Mouse (Mus musculus) layer of hippocampus, adult 8-10 months (tissue): ENCODE results near the gene Syt5. TPM values are rescaled to one million over a fixed set of nuclear protein-coding genes. Genes with fewer than 3 reads are reported as not detected.

Source experiments
- DNase-seq, 2 experiments: peaks; one replicate each; pipeline ENCODE4 v3.0.0; 2022; ENCODE audit warnings: low spot score in 2 of 2
- microRNA-seq, 2 experiments: library from miRNA; unstranded; fragments of <30 nt; microRNA quantifications; one replicate each; pipeline ENCODE4 v1.2.0; 2022
- total RNA-seq, 4 experiments: library from RNA; stranded (reverse); gene quantifications; 2 replicates each; pipeline ENCODE4 v1.2.4; 2022

Gene Syt5
- total RNA-seq, 4 experiments from 2014 or later, result 180 to 219 (median 211) TPM

DNA sequence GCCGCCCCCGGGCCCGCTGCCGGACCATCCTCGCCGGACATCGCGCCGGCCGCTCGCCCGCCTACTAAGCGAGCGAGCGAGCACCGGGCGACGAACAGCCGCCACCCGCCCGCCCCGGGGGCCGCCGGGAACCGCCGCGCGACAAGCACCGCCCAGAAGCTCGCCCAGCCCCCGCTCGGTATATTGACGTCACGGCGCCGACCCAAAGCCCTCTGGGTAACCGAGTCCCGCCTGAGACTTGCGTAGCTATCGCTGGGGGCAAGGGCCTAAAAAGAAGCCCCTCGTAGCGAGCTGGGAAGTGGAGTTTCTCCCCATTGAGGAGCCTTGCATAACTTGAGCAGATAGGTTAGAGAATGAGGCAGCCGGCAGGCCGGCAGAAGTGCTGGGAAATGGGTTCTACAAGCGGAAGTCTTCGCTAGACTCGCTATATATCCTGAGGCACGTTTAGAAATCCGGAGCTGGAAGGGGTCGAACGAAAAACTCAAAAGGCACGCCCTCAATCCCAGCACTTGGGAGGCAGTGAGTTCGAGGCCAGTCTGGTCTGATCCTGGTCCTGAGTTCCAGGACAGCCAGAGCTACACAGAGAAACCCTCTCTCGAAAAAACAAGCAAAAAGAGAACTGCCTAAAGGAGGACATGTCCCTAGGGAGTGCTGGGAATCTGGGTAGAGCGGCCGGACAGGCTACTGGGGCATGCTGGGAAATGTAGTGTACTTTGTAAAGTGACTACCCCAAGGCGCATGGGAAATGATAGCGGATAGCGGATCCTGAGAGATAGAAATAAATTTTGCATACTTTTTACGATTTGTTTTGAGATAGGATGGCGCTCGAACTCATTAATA, 45.6 kb downstream of the Syt5 start, which contains the start of gene Ppp1r12c:
Gene Ppp1r12c, minus strand, starts transcription at position 123 of the 840 bp plus-strand sequence.
- peak; percentile 93 to 95 for DNase-seq

DNA sequence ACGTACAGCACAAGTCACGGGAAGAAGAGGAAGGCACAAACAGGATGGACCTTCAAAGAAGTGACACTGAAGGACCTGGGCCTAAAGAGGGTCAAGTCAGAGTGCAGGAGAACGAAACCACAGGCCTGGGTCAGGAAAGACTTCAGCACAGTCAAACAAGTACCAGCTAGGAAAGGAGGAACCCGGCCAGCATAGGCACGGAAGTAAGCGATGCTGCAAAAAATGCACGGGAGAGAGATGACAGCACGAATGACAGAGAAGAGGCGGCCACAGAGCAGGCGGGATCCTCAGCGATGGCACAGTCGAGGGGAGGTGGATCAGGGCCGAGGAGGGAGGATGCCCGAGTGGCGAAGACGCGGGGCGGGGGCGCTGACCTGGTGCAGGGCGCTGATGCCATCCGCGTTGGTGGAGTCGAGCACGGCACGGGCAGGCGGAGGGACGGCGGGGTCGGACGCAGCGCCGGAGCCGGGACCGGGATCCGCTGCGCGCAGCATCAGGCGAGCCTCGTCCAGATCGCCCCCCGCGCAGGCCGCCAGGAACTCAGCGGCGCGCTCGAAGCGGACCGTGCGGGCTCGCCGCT, 46.4 kb downstream of the Syt5 start:
- peak; percentile 47 to 49 for DNase-seq

DNA sequence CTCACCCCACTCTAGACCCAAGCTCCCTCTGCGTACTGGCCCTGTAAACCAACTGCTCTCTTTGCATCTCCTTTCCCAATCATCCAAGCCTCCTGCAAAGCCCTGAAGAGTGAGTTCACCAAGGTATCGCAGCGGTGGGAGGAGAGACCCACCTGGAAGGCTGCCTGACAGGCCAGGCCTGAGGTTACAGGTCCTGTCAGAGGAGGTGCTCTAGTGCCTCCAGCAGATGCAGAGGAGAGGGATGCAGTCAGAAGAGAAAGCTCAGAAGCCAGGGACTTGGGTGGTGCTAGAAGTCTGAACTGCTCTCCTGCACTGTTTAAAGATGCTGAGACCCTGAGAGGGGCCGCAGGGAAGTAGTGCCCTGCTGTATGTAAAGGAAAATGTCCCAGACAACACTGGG, 48.3 kb downstream of the Syt5 start:
- no peak for DNase-seq

DNA sequence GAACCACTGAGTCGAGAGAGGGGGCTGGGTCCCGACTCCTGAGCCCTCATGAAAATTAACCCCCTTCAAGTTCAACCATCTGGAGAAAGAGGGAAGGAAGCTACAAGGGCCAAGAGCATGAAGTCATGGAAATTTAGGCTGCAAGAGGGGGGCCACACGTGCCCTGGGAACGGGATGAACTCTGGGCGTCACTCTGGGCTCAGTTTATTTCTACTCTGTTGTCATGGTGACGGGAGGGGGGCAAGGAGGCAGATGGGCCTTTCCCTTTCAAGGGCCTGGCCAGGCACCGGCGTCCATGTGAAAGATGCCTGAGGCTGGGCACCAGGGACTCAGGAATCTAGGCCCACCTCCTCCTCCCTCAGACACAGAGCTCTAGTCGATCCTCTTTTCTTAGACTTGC, 49.1 kb downstream of the Syt5 start:
- DNase-seq, result no peak

DNA sequence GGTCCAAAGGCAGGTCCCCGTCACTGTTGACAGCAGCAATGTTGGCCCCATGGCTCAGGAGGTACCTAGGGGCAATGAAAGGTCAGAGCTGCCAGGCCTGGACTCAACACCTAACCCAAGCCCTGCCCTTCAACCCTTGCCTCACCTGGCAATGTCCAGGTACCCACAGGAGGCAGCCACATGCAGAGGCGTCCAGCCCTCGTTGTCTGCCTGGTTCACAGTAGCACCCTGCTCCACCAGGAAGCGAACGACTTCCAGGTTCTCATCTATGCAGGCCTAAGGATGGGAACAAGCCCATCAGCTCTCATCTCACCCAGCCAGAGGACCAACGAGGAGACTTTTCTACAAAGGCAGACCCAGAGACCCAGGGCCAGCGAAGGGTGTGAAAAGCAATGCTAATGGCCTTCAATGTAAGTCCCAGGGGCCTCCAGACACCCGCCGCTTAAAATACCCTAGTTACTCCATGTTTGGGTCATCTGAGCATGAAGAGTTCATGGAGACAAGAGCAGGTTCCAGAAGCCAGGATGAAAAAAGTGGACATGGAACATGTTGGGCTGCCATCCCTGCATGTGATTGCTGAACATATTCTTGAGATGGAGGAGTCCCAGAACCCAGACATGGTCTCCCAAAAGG, 50.0 kb downstream of the Syt5 start:
- DNase-seq, result no peak

DNA sequence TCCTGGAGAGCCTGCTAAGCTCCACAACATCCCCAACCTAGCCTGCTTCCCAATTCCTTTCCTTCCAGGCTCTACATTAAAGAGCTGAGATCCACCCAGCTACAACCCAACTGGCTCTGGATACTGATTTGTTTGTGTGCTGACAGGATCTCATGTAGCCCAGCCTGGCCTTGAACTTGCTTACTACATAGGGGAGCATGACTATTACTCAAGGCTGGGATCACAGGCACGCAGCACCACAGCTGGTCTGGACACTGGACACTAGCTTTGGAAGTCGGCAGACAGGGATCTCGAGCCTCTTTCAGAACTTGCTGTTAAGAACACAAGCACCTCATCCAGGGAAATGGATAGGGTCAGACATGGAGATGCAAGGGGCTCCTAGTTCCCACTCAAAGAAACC, 50.9 kb downstream of the Syt5 start:
- no peak for DNase-seq

DNA sequence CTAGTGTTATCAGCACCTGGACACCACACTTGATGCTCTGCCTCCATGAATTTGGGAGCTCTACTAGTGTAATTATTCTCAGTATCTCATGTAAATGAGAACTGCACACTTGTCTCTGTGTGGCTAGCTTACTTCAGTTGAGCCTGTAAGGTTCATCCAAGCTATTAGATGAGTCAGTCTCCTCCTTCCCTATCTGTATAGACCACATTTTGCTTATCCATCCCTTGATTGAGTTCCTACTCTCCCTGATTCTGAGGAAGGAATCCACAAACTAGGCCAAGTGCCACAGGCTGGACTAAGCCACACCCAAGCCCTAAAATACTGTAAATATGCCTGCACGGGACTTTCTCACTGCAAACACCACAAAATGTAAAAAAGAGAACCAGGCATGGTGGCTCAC, 53.4 kb downstream of the Syt5 start:
- no peak for DNase-seq

DNA sequence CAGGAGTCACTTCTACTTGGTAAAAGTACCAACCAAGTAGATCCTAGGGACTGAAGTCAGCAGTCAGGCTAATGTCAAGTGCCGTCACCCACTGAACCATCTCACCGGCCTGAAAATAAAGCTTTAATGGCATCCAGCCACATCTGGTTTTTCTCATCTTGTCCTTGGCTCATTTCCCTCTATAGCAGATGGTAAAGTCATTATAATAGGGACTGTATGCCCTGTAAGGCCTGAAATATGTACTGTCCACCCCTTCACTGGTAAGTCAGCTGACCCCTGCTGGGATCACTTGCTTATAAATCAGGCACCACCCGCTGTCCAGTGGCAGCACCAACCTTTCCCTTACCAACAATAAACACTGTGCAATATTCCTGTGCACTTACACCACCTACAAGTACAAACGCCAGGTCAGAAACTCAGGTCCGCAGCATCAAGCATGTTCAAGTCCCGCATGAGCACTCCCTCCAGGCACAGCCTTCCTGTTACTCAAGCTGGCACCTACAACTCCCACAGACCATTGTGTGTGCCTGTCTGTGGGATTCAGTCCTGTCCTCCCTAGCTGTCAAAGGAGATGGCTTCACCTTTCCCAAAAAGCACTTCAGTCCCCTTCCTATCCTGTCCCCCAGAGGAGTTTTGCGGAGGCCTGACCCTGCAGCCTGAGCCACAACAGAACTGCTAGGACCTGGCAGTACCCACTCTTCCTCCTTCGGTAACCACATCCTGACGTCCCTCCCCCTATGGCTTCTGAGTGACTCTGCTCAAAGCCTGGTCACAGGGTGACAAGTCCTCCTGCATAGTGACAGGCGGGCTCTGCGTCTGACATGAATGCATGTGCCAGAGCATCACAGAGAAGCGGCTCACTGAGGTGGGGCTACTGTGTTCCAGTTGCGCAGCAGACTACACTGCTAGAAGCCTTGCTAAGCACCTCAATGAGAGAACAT, 54.8 kb downstream of the Syt5 start:
- DNase-seq, result no peak

DNA sequence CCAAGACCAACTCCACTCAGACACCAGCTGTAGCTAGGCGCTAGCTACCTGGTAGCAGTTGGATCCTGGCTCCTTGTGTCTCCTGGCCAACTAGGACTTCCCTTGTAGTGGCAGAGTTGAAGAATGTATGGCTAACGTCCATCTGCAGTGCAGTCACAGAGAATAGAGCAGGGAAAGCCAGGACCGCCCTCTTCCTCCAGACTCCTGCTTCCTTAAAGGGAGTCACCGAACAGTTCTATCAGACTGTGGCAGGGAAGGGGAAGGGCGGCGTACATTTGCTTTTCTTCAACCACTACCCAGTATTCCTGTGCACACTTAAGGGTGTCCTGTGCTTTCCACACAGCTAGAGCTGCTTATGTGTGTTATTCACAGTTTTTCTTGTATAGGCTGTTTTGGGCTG, 56.0 kb downstream of the Syt5 start:
- DNase-seq, result no peak

Small RNAs within 50 kb of the gene (microRNA-seq; reads per million reads assigned to microRNA genes)
- 0 reads per million in 2 experiments for gene Gm23577

Other genes with a start within 250 kb of the Syt5 start
- not detected for gene Ncr1, start 209.8 kb downstream of the Syt5 start, total RNA-seq
- gene Gp6, start 149.8 kb downstream of the Syt5 start, total RNA-seq, result under 1 TPM in 1 of 4 experiments, not detected in 3; 0.51 TPM
- gene Rdh13, start 101.9 kb downstream of the Syt5 start, total RNA-seq, result 10 to 100 TPM; 27.0 to 31.7 (median 30.2) TPM
- 1 to 10 TPM; 6.1 to 9.1 (median 6.2) TPM for gene Eps8l1, start 86.9 kb downstream of the Syt5 start, total RNA-seq
- gene Ppp1r12c, start 45.9 kb downstream of the Syt5 start, total RNA-seq, result 100 to 1,000 TPM; 143 to 158 (median 147) TPM
- 1 to 10 TPM; 1.3 to 4.0 (median 2.0) TPM for gene Tnnt1, start 31.2 kb downstream of the Syt5 start, total RNA-seq
- 1 to 10 TPM in 1 of 4 experiments, not detected in 3; 1.3 TPM for gene Tnni3, start 23.3 kb downstream of the Syt5 start, total RNA-seq
- gene Dnaaf3, start 15.1 kb downstream of the Syt5 start, total RNA-seq, result 1 to 10 TPM in 1 of 4 experiments, under 1 TPM in 2, not detected in 1; 0.77 to 1.6 (median 0.96) TPM
- gene Ptprh, start 56.5 kb upstream of the Syt5 start, total RNA-seq, result under 1 TPM; 0.59 to 0.85 (median 0.67) TPM
- 10 to 100 TPM; 15.4 to 27.0 (median 20.7) TPM for gene Tmem86b, start 83.9 kb upstream of the Syt5 start, total RNA-seq
- gene Ppp6r1, start 111.5 kb upstream of the Syt5 start, total RNA-seq, result 100 to 1,000 TPM; 130 to 139 (median 134) TPM
- gene Hspbp1, start 137.5 kb upstream of the Syt5 start, total RNA-seq, result 10 to 100 TPM; 76.4 to 91.2 (median 84.1) TPM
- 100 to 1,000 TPM; 314 to 327 (median 325) TPM for gene Brsk1, start 143.1 kb upstream of the Syt5 start, total RNA-seq
- under 1 TPM in 2 of 4 experiments, not detected in 2; 0.27 to 0.36 TPM for gene Tmem150b, start 177.7 kb upstream of the Syt5 start, total RNA-seq
- 10 to 100 TPM; 26.1 to 39.8 (median 33.0) TPM for gene Kmt5c, start 192.6 kb upstream of the Syt5 start, total RNA-seq
- 10 to 100 TPM in 1 of 4 experiments, 1 to 10 TPM in 3; 6.0 to 13.0 (median 7.4) TPM for gene Cox6b2, start 205.6 kb upstream of the Syt5 start, total RNA-seq
- gene Fam71e2, start 223.8 kb upstream of the Syt5 start, total RNA-seq, result not detected
- under 1 TPM; 0.31 to 0.43 (median 0.37) TPM for gene Il11, start 235.3 kb upstream of the Syt5 start, total RNA-seq
- gene Tmem190, start 235.4 kb upstream of the Syt5 start, total RNA-seq, result not detected
- gene Tmem238, start 242.1 kb upstream of the Syt5 start, total RNA-seq, result 1 to 10 TPM; 1.2 to 3.7 (median 2.0) TPM
- gene Rpl28, start 245.3 kb upstream of the Syt5 start, total RNA-seq, result 100 to 1,000 TPM; 350 to 553 (median 418) TPM